Mouse (Mus musculus) testis, postnatal 10 days (tissue): Measurements from ENCODE around the gene Fgf4.

Experiments used
- DNase-seq: peaks from one replicate; pipeline ENCODE4 v3.0.0; 2021; ENCODE audit warnings: low spot score

The Fgf4 gene

GRCm38 (mm10) chr7:144911121-144911520, 64.0 kb downstream of the Fgf4 start:
- DNase-seq = no peak

GRCm38 (mm10) chr7:144912897-144913296, 65.7 kb downstream of the Fgf4 start:
- no peak for DNase-seq

- peak; percentile 58 for DNase-seq
These were observed 67.3 kb downstream of the Fgf4 start for GRCm38 (mm10) chr7:144914296-144914947.
